Mouse (Mus musculus): ENCODE results near the gene Nme3. TPM values are rescaled to one million over a fixed set of nuclear protein-coding genes. Genes with fewer than 3 reads are reported as not detected.

Gene Nme3
- polyA plus RNA-seq, 1 experiment from 2014 or later = 44.3 TPM

DNA sequence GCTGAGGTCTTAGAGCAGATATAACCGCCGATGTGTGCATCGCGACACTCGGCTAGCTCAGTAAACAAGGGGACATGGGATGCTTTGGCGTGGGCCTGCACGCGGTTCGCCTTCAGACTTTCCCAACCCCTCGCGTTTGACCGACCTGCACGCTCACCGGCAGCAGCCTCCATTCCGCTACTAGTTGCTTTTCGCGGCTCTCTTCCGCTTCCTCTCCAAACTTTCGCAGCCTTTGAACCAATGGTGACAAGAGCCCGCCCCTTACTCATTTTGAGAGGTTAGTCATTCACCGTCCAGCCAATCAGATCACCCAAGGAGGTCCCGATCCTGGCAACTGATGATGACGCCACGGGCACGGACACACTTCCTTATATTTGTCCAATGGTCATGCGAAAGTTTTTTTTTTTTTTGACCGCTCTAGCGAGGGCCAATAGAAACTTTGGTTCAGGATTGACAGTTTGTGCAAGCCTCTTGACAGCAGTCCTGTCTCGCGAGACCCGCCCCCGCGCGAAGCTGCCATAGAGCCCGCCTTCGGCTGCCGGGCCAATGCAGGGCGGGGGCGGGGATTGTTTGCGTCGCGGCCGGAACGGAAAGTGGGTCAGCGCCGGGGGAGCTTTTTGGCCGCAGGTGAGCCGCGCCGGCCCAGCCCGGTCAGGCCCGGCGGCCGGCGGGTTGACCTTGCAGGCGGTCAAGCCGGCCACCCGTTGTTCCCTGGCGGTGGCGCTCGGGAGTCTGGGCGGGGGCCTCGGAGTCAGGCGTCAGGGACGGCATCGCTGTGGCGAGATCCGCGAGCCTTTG lies 10.0 kb upstream of the Nme3 start, which contains the start of the genes Nubp2 and Spsb3:
TSS of gene Nubp2 (minus strand) at position 216 of the 798 bp plus-strand sequence.
TSS of gene Spsb3 (plus strand) at position 510 of the 798 bp plus-strand sequence.
- Histone ChIP-seq H3K9ac (replicated peaks; ENCODE audit: low read depth) (peak within 1 kb of the TSS; percentile 86), H3K27ac (ENCODE audit: low read length) (peak within 1 kb of the TSS; percentile 82), H3K36me3 (ENCODE audit: insufficient read depth, low read length) (peaks cover 12% of the 10 kb centered on the region; the same call in 1 of the 2 replicates), H3K4me3 (ENCODE audit: low read depth, low read length) (peak within 1 kb of the TSS; percentile 88), H3K27me3 (replicated peaks; ENCODE audit: insufficient read depth, low read length) (no peaks in the 10 kb centered on the region), H3K4me2 (replicated peaks; ENCODE audit: low read depth, low read length) (peak within 1 kb of the TSS; percentile 87), H3K9me3 (ENCODE audit: low read length) (no peaks in the 10 kb centered on the region), H3K4me1 (ENCODE audit: insufficient read depth, low read depth, low read length) (peaks cover 20% of the 10 kb centered on the region)
- under 1% methylated on average over 69 of the region's 69 CpGs for WGBS
- peak; percentile 78 for TF ChIP-seq EP300 (IDR thresholded peaks at IDR 0.05)
- peak; percentile 46 for TF ChIP-seq CTCF (IDR thresholded peaks at IDR 0.05)
- DNase-seq (ENCODE audit: low spot score) (peak; percentile 100), ATAC-seq (peak; percentile 97)

DNA sequence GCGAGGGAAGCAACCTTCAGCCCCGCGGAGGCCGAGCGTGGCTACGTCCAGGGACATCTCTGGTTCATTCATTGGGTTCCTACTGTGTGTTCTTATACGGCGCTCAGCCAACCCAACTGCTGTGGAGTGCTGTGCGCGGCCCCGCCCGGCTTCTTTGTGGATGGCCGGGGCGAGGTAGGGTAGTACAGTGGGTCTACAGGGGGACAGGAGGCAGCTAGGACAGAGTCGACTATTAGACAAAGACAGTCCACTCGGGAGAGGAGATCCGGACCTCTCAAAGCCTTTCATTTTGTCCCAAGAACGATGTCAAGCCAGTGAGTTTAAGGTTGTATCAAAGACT lies 9.4 kb upstream of the Nme3 start:
- no peaks in the 10 kb centered on the region for H3K27me3 ChIP-seq (replicated peaks; ENCODE audit: insufficient read depth, low read length)
- H3K4me3 ChIP-seq (ENCODE audit: low read depth, low read length) = peak overlapping the region; percentile 88
- peak overlapping the region; percentile 87 for H3K4me2 ChIP-seq (replicated peaks; ENCODE audit: low read depth, low read length)
- TF ChIP-seq CTCF (IDR thresholded peaks at IDR 0.05) = no peak
- TF ChIP-seq EP300 (IDR thresholded peaks at IDR 0.05) = no peak
- H3K9me3 ChIP-seq (ENCODE audit: low read length) = no peaks in the 10 kb centered on the region
- H3K36me3 ChIP-seq (ENCODE audit: insufficient read depth, low read length) = peaks cover 14% of the 10 kb centered on the region; the same call in 1 of the 2 replicates
- peak overlapping the region; percentile 86 for H3K9ac ChIP-seq (replicated peaks; ENCODE audit: low read depth)
- H3K27ac ChIP-seq (ENCODE audit: low read length) = peak overlapping the region; percentile 82
- peaks cover 20% of the 10 kb centered on the region for H3K4me1 ChIP-seq (ENCODE audit: insufficient read depth, low read depth, low read length)
- ATAC-seq = no peak; the same call in 1 of the 2 replicates
- no peak for DNase-seq (ENCODE audit: low spot score)
- WGBS = 2% methylated on average over 18 of the region's 18 CpGs

DNA sequence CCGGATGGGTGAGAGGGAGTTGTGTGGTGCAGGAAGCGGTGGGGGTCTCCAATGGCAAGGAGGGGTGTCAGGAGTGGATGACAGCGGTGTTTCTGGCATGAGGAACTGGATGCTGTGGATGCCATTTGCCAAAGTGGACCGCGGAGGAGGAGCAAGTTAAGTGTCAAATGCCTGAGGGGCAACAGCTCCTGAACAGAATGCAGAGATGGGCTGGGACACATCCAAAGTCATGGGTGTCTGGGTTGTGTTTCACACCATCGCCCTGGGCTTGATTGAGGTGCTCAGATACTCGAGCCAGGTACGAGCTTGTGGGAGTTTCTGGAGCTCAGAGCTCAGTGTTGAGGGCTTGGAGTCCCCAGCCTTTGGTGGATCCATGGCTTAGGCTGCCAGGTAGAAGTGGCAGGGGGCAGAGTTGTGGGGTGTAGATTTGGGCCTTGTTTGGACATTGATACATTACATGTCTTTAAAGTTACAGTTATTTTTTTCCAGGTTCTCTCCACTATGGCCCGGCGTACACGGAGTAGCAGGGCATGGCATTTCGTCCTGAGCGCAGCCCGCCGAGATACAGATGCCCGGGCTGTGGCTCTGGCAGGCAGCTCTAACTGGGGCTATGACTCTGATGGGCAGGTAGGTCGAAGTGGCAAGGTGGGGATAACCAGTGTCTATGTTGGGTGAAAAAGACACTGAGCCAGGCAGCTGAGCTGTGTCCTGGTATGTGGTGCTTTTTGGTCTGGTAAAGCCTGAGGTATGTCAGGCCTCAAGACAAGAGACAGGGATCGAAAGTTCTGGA lies 8.8 kb upstream of the Nme3 start:
- DNase-seq (ENCODE audit: low spot score) = peak; percentile 42
- Histone ChIP-seq H3K4me3 (ENCODE audit: low read depth, low read length) (peak overlapping the region; percentile 88), H3K9me3 (ENCODE audit: low read length) (no peaks in the 10 kb centered on the region), H3K4me2 (replicated peaks; ENCODE audit: low read depth, low read length) (peak overlapping the region; percentile 87), H3K27ac (ENCODE audit: low read length) (peak overlapping the region; percentile 82; the same call in 1 of the 2 replicates), H3K36me3 (ENCODE audit: insufficient read depth, low read length) (peaks cover 16% of the 10 kb centered on the region; the same call in 1 of the 2 replicates), H3K4me1 (ENCODE audit: insufficient read depth, low read depth, low read length) (peaks cover 20% of the 10 kb centered on the region), H3K27me3 (replicated peaks; ENCODE audit: insufficient read depth, low read length) (no peaks in the 10 kb centered on the region), H3K9ac (replicated peaks; ENCODE audit: low read depth) (peak overlapping the region; percentile 86)
- TF ChIP-seq CTCF (IDR thresholded peaks at IDR 0.05) (no peak), EP300 (IDR thresholded peaks at IDR 0.05) (no peak)
- WGBS = 57% methylated on average over 18 of the region's 18 CpGs
- no peak for ATAC-seq

DNA sequence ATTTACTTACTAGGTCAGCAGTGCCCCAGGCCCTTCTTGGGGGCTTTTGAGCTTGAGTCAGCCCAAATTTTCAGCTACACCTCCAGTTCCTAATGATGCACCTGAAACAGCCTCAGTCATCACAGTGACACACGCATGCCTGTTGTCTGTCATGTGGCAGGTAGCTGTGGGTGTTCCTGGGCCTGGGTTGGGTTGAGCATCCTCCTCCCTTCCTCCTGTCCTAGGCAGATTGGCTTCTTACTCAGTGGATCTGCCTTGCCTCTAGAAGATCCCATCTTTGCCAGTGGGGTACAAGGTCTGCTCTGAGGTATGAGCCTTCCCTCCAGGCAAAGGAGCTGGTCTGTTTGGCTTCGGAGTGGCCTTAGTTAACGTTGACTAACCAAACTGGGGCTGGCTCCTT lies 7.4 kb upstream of the Nme3 start:
- H3K4me2 ChIP-seq (replicated peaks; ENCODE audit: low read depth, low read length) = no peak overlapping the region
- no peak overlapping the region for H3K4me3 ChIP-seq (ENCODE audit: low read depth, low read length)
- H3K36me3 ChIP-seq (ENCODE audit: insufficient read depth, low read length) = peaks cover 16% of the 10 kb centered on the region
- TF ChIP-seq CTCF (IDR thresholded peaks at IDR 0.05) (no peak), EP300 (IDR thresholded peaks at IDR 0.05) (no peak)
- no peak overlapping the region for H3K9ac ChIP-seq (replicated peaks; ENCODE audit: low read depth)
- no peaks in the 10 kb centered on the region for H3K27me3 ChIP-seq (replicated peaks; ENCODE audit: insufficient read depth, low read length)
- no peaks in the 10 kb centered on the region for H3K9me3 ChIP-seq (ENCODE audit: low read length)
- no peak for DNase-seq (ENCODE audit: low spot score)
- WGBS = 94% methylated on average over 3 of the region's 3 CpGs
- peaks cover 20% of the 10 kb centered on the region for H3K4me1 ChIP-seq (ENCODE audit: insufficient read depth, low read depth, low read length)
- no peak overlapping the region for H3K27ac ChIP-seq (ENCODE audit: low read length)
- ATAC-seq = no peak

DNA sequence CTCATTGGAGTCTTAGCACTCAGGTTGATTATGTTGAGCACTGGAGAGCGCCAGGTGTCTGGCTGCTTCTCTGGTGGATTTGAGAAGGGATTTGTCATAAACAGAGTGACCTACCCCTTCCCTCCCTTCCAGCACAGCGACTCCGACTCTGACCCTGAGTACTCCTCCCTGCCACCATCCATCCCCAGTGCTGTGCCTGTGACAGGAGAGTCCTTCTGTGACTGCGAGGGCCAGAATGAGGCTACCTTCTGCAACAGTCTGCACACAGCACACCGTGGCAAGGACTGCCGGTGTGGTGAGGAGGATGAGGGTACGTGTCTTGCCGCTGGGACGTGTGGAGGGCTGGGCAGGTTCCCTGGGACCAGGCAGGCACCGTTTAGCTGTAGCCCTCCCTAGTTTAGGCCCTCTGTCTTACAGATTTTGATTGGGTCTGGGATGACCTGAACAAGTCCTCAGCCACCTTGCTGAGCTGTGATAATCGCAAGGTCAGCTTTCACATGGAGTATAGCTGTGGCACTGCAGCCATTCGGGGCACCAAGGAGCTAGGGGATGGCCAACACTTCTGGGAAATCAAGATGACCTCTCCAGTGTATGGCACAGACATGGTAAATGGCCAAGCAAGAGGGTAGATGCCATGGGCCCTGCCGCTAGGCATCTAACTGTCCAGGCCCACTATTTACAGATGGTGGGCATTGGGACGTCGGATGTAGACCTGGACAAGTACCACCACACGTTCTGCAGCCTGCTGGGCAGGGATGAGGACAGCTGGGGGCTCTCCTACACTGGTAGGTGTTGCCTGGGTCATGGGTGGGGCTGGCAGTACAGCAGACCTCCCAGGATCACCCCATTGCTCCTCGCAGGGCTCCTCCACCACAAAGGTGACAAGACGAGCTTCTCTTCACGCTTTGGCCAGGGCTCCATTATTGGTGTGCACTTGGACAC lies 5.9 kb upstream of the Nme3 start:
- no peak overlapping the region for H3K4me3 ChIP-seq (ENCODE audit: low read depth, low read length)
- H3K4me2 ChIP-seq (replicated peaks; ENCODE audit: low read depth, low read length) = no peak overlapping the region
- WGBS = 83% methylated on average over 19 of the region's 19 CpGs
- ATAC-seq (no peak), DNase-seq (ENCODE audit: low spot score) (no peak)
- H3K9ac ChIP-seq (replicated peaks; ENCODE audit: low read depth) = no peak overlapping the region
- TF ChIP-seq EP300 (IDR thresholded peaks at IDR 0.05) (no peak), CTCF (IDR thresholded peaks at IDR 0.05) (no peak)
- peaks cover 15% of the 10 kb centered on the region for H3K36me3 ChIP-seq (ENCODE audit: insufficient read depth, low read length)
- H3K9me3 ChIP-seq (ENCODE audit: low read length) = no peaks in the 10 kb centered on the region
- H3K27ac ChIP-seq (ENCODE audit: low read length) = no peak overlapping the region
- peaks cover 21% of the 10 kb centered on the region for H3K4me1 ChIP-seq (ENCODE audit: insufficient read depth, low read depth, low read length)
- no peaks in the 10 kb centered on the region for H3K27me3 ChIP-seq (replicated peaks; ENCODE audit: insufficient read depth, low read length)
